Mouse (Mus musculus): ENCODE data around the gene Trhr2. TPM values are rescaled to one million over a fixed set of nuclear protein-coding genes. Genes with fewer than 3 reads are reported as not detected.

The Trhr2 gene
- total RNA-seq, 1 experiment = not detected

GRCm38 (mm10) chr8:122336251-122336910, 24.2 kb downstream of the Trhr2 start:
- Histone ChIP-seq H3K27ac (ENCODE audit: insufficient read depth, low read depth, low read length, poor library complexity, severe bottlenecking) (no peak overlapping the region), H3K9me3 (ENCODE audit: control insufficient read depth, insufficient read depth, low read depth, low read length) (no peaks in the 10 kb centered on the region), H3K36me3 (ENCODE audit: control insufficient read depth, insufficient read depth, low read length, poor library complexity, severe bottlenecking) (no peaks in the 10 kb centered on the region), H3K9ac (ENCODE audit: insufficient read depth, low read depth, low read length, poor library complexity, severe bottlenecking) (peak overlapping the region; percentile 63), H3K4me3 (ENCODE audit: insufficient read depth in 1 of 2, low read depth in 1 of 2, low read length in 2 of 2, poor library complexity in 1 of 2, severe bottlenecking in 1 of 2) (peak overlapping the region; percentile 76 to 82), H3K4me1 (ENCODE audit: control insufficient read depth in 2 of 2, insufficient read depth in 2 of 2, low read length in 2 of 2, poor library complexity in 1 of 2) (no peaks in the 10 kb centered on the region; a peak in 1 of 4 replicates)
- peak; percentile 54 for DNase-seq (ENCODE audit: low read depth, low spot score)
- TF ChIP-seq HCFC1 (IDR thresholded peaks at IDR 0.05; ENCODE audit: borderline replicate concordance, insufficient read depth, low read length) = no peak
- no peak for TF ChIP-seq ZNF384 (IDR thresholded peaks at IDR 0.05; ENCODE audit: low read depth, low read length)
- no peak for TF ChIP-seq CHD2 (IDR thresholded peaks at IDR 0.05; ENCODE audit: low read depth, low read length)
- TF ChIP-seq ZC3H11A (IDR thresholded peaks at IDR 0.05; ENCODE audit: borderline replicate concordance, low read depth, low read length) = no peak
- TF ChIP-seq MAFK (IDR thresholded peaks at IDR 0.05; ENCODE audit: insufficient read depth, low read depth, low read length) = no peak
- in situ Hi-C loops (cut with MboI; ENCODE audit: low sequenced_read_pairs in 2 of 2, unreplicated experiment in 2 of 2) = loop anchor here in 1 of 2 experiments (10.0 kb wide), 1 partner anchor 62 kb away; no protein-coding TSS in a partner anchor

- no peaks in the 10 kb centered on the region for H3K9me3 ChIP-seq (ENCODE audit: control insufficient read depth, insufficient read depth, low read depth, low read length)
- peak overlapping the region; percentile 76 to 82 for H3K4me3 ChIP-seq (ENCODE audit: insufficient read depth in 1 of 2, low read depth in 1 of 2, low read length in 2 of 2, poor library complexity in 1 of 2, severe bottlenecking in 1 of 2)
- no peak overlapping the region for H3K27ac ChIP-seq (ENCODE audit: insufficient read depth, low read depth, low read length, poor library complexity, severe bottlenecking)
- TF ChIP-seq HCFC1 (IDR thresholded peaks at IDR 0.05; ENCODE audit: borderline replicate concordance, insufficient read depth, low read length) = no peak
- TF ChIP-seq MAFK (IDR thresholded peaks at IDR 0.05; ENCODE audit: insufficient read depth, low read depth, low read length) = no peak
- TF ChIP-seq ZNF384 (IDR thresholded peaks at IDR 0.05; ENCODE audit: low read depth, low read length) = no peak
- no peak for TF ChIP-seq CHD2 (IDR thresholded peaks at IDR 0.05; ENCODE audit: low read depth, low read length)
- no peak for TF ChIP-seq ZC3H11A (IDR thresholded peaks at IDR 0.05; ENCODE audit: borderline replicate concordance, low read depth, low read length)
- peak overlapping the region; percentile 63 for H3K9ac ChIP-seq (ENCODE audit: insufficient read depth, low read depth, low read length, poor library complexity, severe bottlenecking)
- DNase-seq (ENCODE audit: low read depth, low spot score) = no peak
- H3K36me3 ChIP-seq (ENCODE audit: control insufficient read depth, insufficient read depth, low read length, poor library complexity, severe bottlenecking) = no peaks in the 10 kb centered on the region
- in situ Hi-C loops (cut with MboI; ENCODE audit: low sequenced_read_pairs in 2 of 2, unreplicated experiment in 2 of 2) = loop anchor here in 1 of 2 experiments (10.0 kb wide), 1 partner anchor 61 kb away; no protein-coding TSS in a partner anchor
- H3K4me1 ChIP-seq (ENCODE audit: control insufficient read depth in 2 of 2, insufficient read depth in 2 of 2, low read length in 2 of 2, poor library complexity in 1 of 2) = no peaks in the 10 kb centered on the region
Measured at GRCm38 (mm10) chr8:122335638-122336250, 24.8 kb downstream of the Trhr2 start.

GRCm38 (mm10) chr8:122334791-122335490, 25.6 kb downstream of the Trhr2 start:
- DNase-seq (ENCODE audit: low read depth, low spot score) = no peak
- H3K4me3 ChIP-seq (ENCODE audit: insufficient read depth in 1 of 2, low read depth in 1 of 2, low read length in 2 of 2, poor library complexity in 1 of 2, severe bottlenecking in 1 of 2) = no peak overlapping the region
- no peaks in the 10 kb centered on the region for H3K9me3 ChIP-seq (ENCODE audit: control insufficient read depth, insufficient read depth, low read depth, low read length)
- H3K27ac ChIP-seq (ENCODE audit: insufficient read depth, low read depth, low read length, poor library complexity, severe bottlenecking) = no peak overlapping the region
- peaks cover 0 to under 1% of the 10 kb centered on the region in 2 experiments; a peak in 1 of 4 replicates for H3K4me1 ChIP-seq (ENCODE audit: control insufficient read depth in 2 of 2, insufficient read depth in 2 of 2, low read length in 2 of 2, poor library complexity in 1 of 2)
- H3K9ac ChIP-seq (ENCODE audit: insufficient read depth, low read depth, low read length, poor library complexity, severe bottlenecking) = no peak overlapping the region
- TF ChIP-seq HCFC1 (IDR thresholded peaks at IDR 0.05; ENCODE audit: borderline replicate concordance, insufficient read depth, low read length) (no peak), ZC3H11A (IDR thresholded peaks at IDR 0.05; ENCODE audit: borderline replicate concordance, low read depth, low read length) (no peak), CHD2 (IDR thresholded peaks at IDR 0.05; ENCODE audit: low read depth, low read length) (no peak), MAFK (IDR thresholded peaks at IDR 0.05; ENCODE audit: insufficient read depth, low read depth, low read length) (no peak)
- no peaks in the 10 kb centered on the region for H3K36me3 ChIP-seq (ENCODE audit: control insufficient read depth, insufficient read depth, low read length, poor library complexity, severe bottlenecking)
- in situ Hi-C loops (cut with MboI; ENCODE audit: low sequenced_read_pairs in 2 of 2, unreplicated experiment in 2 of 2) = loop anchor here in 1 of 2 experiments (10.0 kb wide), 1 partner anchor 60 kb away; no protein-coding TSS in a partner anchor

GRCm38 (mm10) chr8:122333531-122333930, 27.0 kb downstream of the Trhr2 start:
- Histone ChIP-seq H3K4me1 (ENCODE audit: control insufficient read depth in 2 of 2, insufficient read depth in 2 of 2, low read length in 2 of 2, poor library complexity in 1 of 2) (peaks cover 0 to 5% of the 10 kb centered on the region in 2 experiments; a peak in 1 of 4 replicates), H3K4me3 (ENCODE audit: insufficient read depth in 1 of 2, low read depth in 1 of 2, low read length in 2 of 2, poor library complexity in 1 of 2, severe bottlenecking in 1 of 2) (no peak overlapping the region), H3K36me3 (ENCODE audit: control insufficient read depth, insufficient read depth, low read length, poor library complexity, severe bottlenecking) (no peaks in the 10 kb centered on the region), H3K27ac (ENCODE audit: insufficient read depth, low read depth, low read length, poor library complexity, severe bottlenecking) (no peak overlapping the region), H3K9ac (ENCODE audit: insufficient read depth, low read depth, low read length, poor library complexity, severe bottlenecking) (no peak overlapping the region), H3K9me3 (ENCODE audit: control insufficient read depth, insufficient read depth, low read depth, low read length) (no peaks in the 10 kb centered on the region)
- in situ Hi-C loops (cut with MboI; ENCODE audit: low sequenced_read_pairs in 2 of 2, unreplicated experiment in 2 of 2) = loop anchor here in 1 of 2 experiments (10.0 kb wide), 1 partner anchor 59 kb away; no protein-coding TSS in a partner anchor
- TF ChIP-seq HCFC1 (IDR thresholded peaks at IDR 0.05; ENCODE audit: borderline replicate concordance, insufficient read depth, low read length) (peak; percentile 3; the same call in 1 of the 2 replicates), ZNF384 (IDR thresholded peaks at IDR 0.05; ENCODE audit: low read depth, low read length) (no peak), ZC3H11A (IDR thresholded peaks at IDR 0.05; ENCODE audit: borderline replicate concordance, low read depth, low read length) (no peak), MAFK (IDR thresholded peaks at IDR 0.05; ENCODE audit: insufficient read depth, low read depth, low read length) (no peak)
- DNase-seq (ENCODE audit: low read depth, low spot score) = no peak

Data from ES-E14 (cell line).